Mouse (Mus musculus) liver, embryonic 14.5 days (tissue): ENCODE data around the gene Vwa7. TPM values are rescaled to one million over a fixed set of nuclear protein-coding genes. Genes with fewer than 3 reads are reported as not detected.

Experiments
- ATAC-seq: fragments of 200-750 bp; cut with Nextera tagmentation; 2 replicates; pipeline ENCODE4 v1.8.0; 2017; ENCODE audit warnings: moderate number of reproducible peaks, mild to moderate bottlenecking, moderate library complexity; ENCODE audit not compliant: insufficient read depth
- DNase-seq, 3 experiments: peaks; one replicate each; pipeline ENCODE4 v3.0.0-alpha.2; 2012 to 2013; ENCODE audit warnings: low read depth in 3 of 3, low spot score in 3 of 3
- H3K27ac ChIP-seq: fragments of 300-500 bp; sonication (generic); 2 replicates; pipeline ENCODE4 v1.5.1; 2014; ENCODE audit warnings: moderate library complexity, mild to moderate bottlenecking, control low read depth, inconsistent platforms
- H3K27me3 ChIP-seq: fragments of 300-500 bp; sonication (generic); 2 replicates; pipeline ENCODE4 v1.6.1; 2014; ENCODE audit warnings: mild to moderate bottlenecking, low read length, moderate library complexity; ENCODE audit not compliant: control insufficient read depth, insufficient read depth
- H3K36me3 ChIP-seq: fragments of 300-500 bp; sonication (generic); replicated peaks from 2 replicates; pipeline ENCODE4 v1.6.1; 2014; ENCODE audit warnings: low read depth; ENCODE audit not compliant: control insufficient read depth, insufficient read depth
- H3K4me1 ChIP-seq, 2 experiments: fragments of 200-500 bp in 1 of 2; fragments of 300-500 bp in 1 of 2; sonication (generic) in 1 of 2; replicated peaks; 2 replicates each; pipeline ENCODE4 v1.6.1; 2012 to 2014; ENCODE audit warnings: antibody characterized with exemption in 1 of 2, inconsistent platforms in 1 of 2, low read length in 1 of 2; ENCODE audit not compliant: control insufficient read depth in 2 of 2, insufficient read depth in 2 of 2
- H3K4me2 ChIP-seq: fragments of 300-500 bp; sonication (generic); 2 replicates; pipeline ENCODE4 v1.6.1; 2014; ENCODE audit warnings: low read depth, mild to moderate bottlenecking, control low read depth, moderate library complexity
- H3K4me3 ChIP-seq, 2 experiments: fragments of 200-500 bp in 1 of 2; fragments of 300-500 bp in 1 of 2; sonication (generic) in 1 of 2; 2 replicates each; pipeline ENCODE4 v1.5.1; 2012 to 2014; ENCODE audit warnings: low read depth in 2 of 2, low read length in 2 of 2, mild to moderate bottlenecking in 2 of 2, control low read depth in 1 of 2, inconsistent platforms in 1 of 2, moderate library complexity in 1 of 2; ENCODE audit not compliant: insufficient read depth in 1 of 2
- H3K9ac ChIP-seq: fragments of 300-500 bp; sonication (generic); replicated peaks from 2 replicates; pipeline ENCODE4 v1.6.1; 2014; ENCODE audit warnings: mild to moderate bottlenecking, control low read depth, moderate library complexity
- H3K9me3 ChIP-seq: fragments of 300-500 bp; sonication (generic); 2 replicates; pipeline ENCODE4 v1.6.1; 2016; ENCODE audit warnings: low read length, mixed read lengths; ENCODE audit not compliant: control insufficient read depth
- CTCF ChIP-seq: IDR thresholded peaks from 2 replicates; pipeline ENCODE4 v1.5.1; 2016; ENCODE audit warnings: antibody characterized with exemption, low read depth, control low read depth
- EP300 ChIP-seq: IDR thresholded peaks from 2 replicates; pipeline ENCODE4 v1.6.1; 2016; ENCODE audit warnings: antibody characterized with exemption, low read depth
- WGBS: fragments of 180-500 bp; shearing (Covaris S2); extraction: QIAGEN DNeasy Blood & Tissue Kit; methylation state at CpG from one replicate; pipeline ENCODE4 v1.1.7; 2014; ENCODE audit not compliant: insufficient replicate concordance; 5-methylcytosine and 5-hydroxymethylcytosine counted together
- polyA plus RNA-seq, 2 experiments: library from polyadenylated mRNA; depleted of rRNA in 1 of 2; stranded (reverse) in 1 of 2; unstranded in 1 of 2; fragments of >200 nt; fragmentation: Nextera tagmentation in 1 of 2; extraction: Ambion mirVana in 1 of 2; gene quantifications; 2 replicates each; pipeline versions ENCODE4 v1.2.1 to v1.2.3; 2012 to 2014

The Vwa7 gene
- polyA plus RNA-seq, 2 experiments: 0.18 TPM; not detected in 1

GRCm38 (mm10) chr17:35034896-35035295 is 18.5 kb downstream of the Vwa7 start:
- TF ChIP-seq EP300: no peak
- no peak for TF ChIP-seq CTCF
- Histone ChIP-seq H3K4me1 (peaks cover 3 to 13% of the 10 kb centered on the region in 2 experiments), H3K9me3 (no peaks in the 10 kb centered on the region), H3K36me3 (no peaks in the 10 kb centered on the region), H3K4me3 (no peak overlapping the region), H3K9ac (no peak overlapping the region), H3K27ac (no peak overlapping the region), H3K4me2 (no peak overlapping the region), H3K27me3 (no peaks in the 10 kb centered on the region)
- no peak for DNase-seq
- 62% methylated on average over 6 of the region's 6 CpGs for WGBS
- no peak for ATAC-seq

GRCm38 (mm10) chr17:35039121-35039873 is 22.9 kb downstream of the Vwa7 start:
- ATAC-seq: no peak
- 73% methylated on average over 11 of the region's 11 CpGs for WGBS
- Histone ChIP-seq H3K9me3 (no peaks in the 10 kb centered on the region), H3K4me1 (peaks cover 9 to 17% of the 10 kb centered on the region in 2 experiments), H3K4me2 (no peak overlapping the region), H3K4me3 (no peak overlapping the region), H3K9ac (no peak overlapping the region), H3K27me3 (no peaks in the 10 kb centered on the region), H3K36me3 (no peaks in the 10 kb centered on the region), H3K27ac (no peak overlapping the region)
- TF ChIP-seq CTCF (no peak), EP300 (no peak)
- DNase-seq: no peak

GRCm38 (mm10) chr17:35043794-35044193 is 27.4 kb downstream of the Vwa7 start:
- ATAC-seq (no peak), DNase-seq (no peak)
- no peaks in the 10 kb centered on the region for H3K36me3 ChIP-seq
- H3K9ac ChIP-seq: no peak overlapping the region; the same call in 1 of the 2 replicates
- WGBS: 72% methylated on average over 4 of the region's 4 CpGs
- no peaks in the 10 kb centered on the region for H3K27me3 ChIP-seq
- H3K4me1 ChIP-seq: peaks cover 45% of the 10 kb centered on the region in 2 experiments
- H3K4me3 ChIP-seq: no peak overlapping the region
- no peak overlapping the region for H3K27ac ChIP-seq
- TF ChIP-seq CTCF (no peak), EP300 (no peak)
- H3K4me2 ChIP-seq: peak overlapping the region; percentile 98; the same call in 1 of the 2 replicates
- H3K9me3 ChIP-seq: no peaks in the 10 kb centered on the region

- Histone ChIP-seq H3K27ac (peak overlapping the region; percentile 81), H3K9ac (peak overlapping the region; percentile 94), H3K9me3 (no peaks in the 10 kb centered on the region), H3K4me3 (peak overlapping the region; percentile 68 to 70), H3K4me2 (peak overlapping the region; percentile 98), H3K27me3 (no peaks in the 10 kb centered on the region), H3K36me3 (no peaks in the 10 kb centered on the region), H3K4me1 (peaks cover 57% of the 10 kb centered on the region in 2 experiments)
- DNase-seq (peak; percentile 55 to 78 (median 55)), ATAC-seq (peak; percentile 32; the same call in 1 of the 2 replicates)
- 24% methylated on average over 7 of the region's 7 CpGs for WGBS
- TF ChIP-seq CTCF (no peak), EP300 (peak; percentile 80)
Observed at GRCm38 (mm10) chr17:35044904-35045806, 28.8 kb downstream of the Vwa7 start.
